Mouse (Mus musculus): ENCODE measurements around the gene Rabgap1.

Gene Rabgap1

GRCm38 (mm10) chr2:37516030-37516710 is 73.1 kb downstream of the Rabgap1 start, which contains the start of gene Gpr21:
Gpr21 (plus strand) TSS chr2:37516332.
- DNase-seq = no peak

GRCm38 (mm10) chr2:37516922-37517462 is 73.9 kb downstream of the Rabgap1 start:
- DNase-seq = peak; percentile 57

- no peak for DNase-seq
Observed at GRCm38 (mm10) chr2:37518561-37519285, 75.6 kb downstream of the Rabgap1 start.

GRCm38 (mm10) chr2:37519286-37519640 is 76.2 kb downstream of the Rabgap1 start:
- no peak for DNase-seq

- no peak for DNase-seq
Observed at GRCm38 (mm10) chr2:37527587-37527986, 84.5 kb downstream of the Rabgap1 start.

GRCm38 (mm10) chr2:37529397-37529796 is 86.3 kb downstream of the Rabgap1 start:
- no peak for DNase-seq

- DNase-seq = no peak
Observed at GRCm38 (mm10) chr2:37530766-37531165, 87.7 kb downstream of the Rabgap1 start.

- no peak for DNase-seq
Observed at GRCm38 (mm10) chr2:37531639-37532038, 88.6 kb downstream of the Rabgap1 start.

GRCm38 (mm10) chr2:37549346-37550012 is 106.4 kb downstream of the Rabgap1 start:
- DNase-seq = peak; percentile 23

GRCm38 (mm10) chr2:37556366-37556765 is 113.3 kb downstream of the Rabgap1 start:
- DNase-seq = no peak

GRCm38 (mm10) chr2:37565579-37565978 is 122.5 kb downstream of the Rabgap1 start:
- no peak for DNase-seq

GRCm38 (mm10) chr2:37566035-37566434 is 123.0 kb downstream of the Rabgap1 start:
- no peak for DNase-seq

- DNase-seq = no peak
Observed at GRCm38 (mm10) chr2:37569888-37570287, 126.8 kb downstream of the Rabgap1 start.

GRCm38 (mm10) chr2:37570703-37571102 is 127.6 kb downstream of the Rabgap1 start:
- DNase-seq = no peak

GRCm38 (mm10) chr2:37572141-37572540 is 129.1 kb downstream of the Rabgap1 start:
- no peak for DNase-seq

GRCm38 (mm10) chr2:37576661-37577060 is 133.6 kb downstream of the Rabgap1 start:
- peak; percentile 62 for DNase-seq

- no peak for DNase-seq
Observed at GRCm38 (mm10) chr2:37578185-37578584, 135.1 kb downstream of the Rabgap1 start.

- DNase-seq = no peak
Observed at GRCm38 (mm10) chr2:37587919-37588318, 144.8 kb downstream of the Rabgap1 start.

Data from cerebellum, adult 11 months (tissue).